Mouse (Mus musculus) brain, embryonic 14.5 days (tissue): ENCODE measurements around the gene Eef2kmt. TPM values are rescaled to one million over a fixed set of nuclear protein-coding genes. Genes with fewer than 3 reads are reported as not detected.
A peak's percentile ranks its signal among the peaks of the same experiment; 100 is the strongest.
"Not testable (repeated sequence)": the region's sequence is repeated elsewhere in the genome, so short reads cannot be mapped to it uniquely, and the experiment has no call there.

Experiments used
- DNase-seq: peaks from one replicate; pipeline ENCODE4 v3.0.0-alpha.2; 2011; ENCODE audit warnings: low read depth
- CTCF ChIP-seq: fragments of 200-500 bp; IDR thresholded peaks from 2 replicates; pipeline ENCODE4 v1.5.1; 2012; ENCODE audit warnings: inconsistent platforms, mild to moderate bottlenecking, moderate library complexity, borderline replicate concordance; ENCODE audit not compliant: insufficient read depth, insufficient read length; ENCODE audit errors: extremely low read depth
- POLR2A ChIP-seq: fragments of 200-500 bp; IDR thresholded peaks from 2 replicates; pipeline ENCODE4 v1.6.1; 2012; ENCODE audit warnings: mild to moderate bottlenecking, inconsistent platforms, borderline replicate concordance; ENCODE audit not compliant: poor library complexity, insufficient read depth, insufficient read length, severe bottlenecking; ENCODE audit errors: extremely low read depth
- polyA plus RNA-seq: library from polyadenylated mRNA; depleted of rRNA; stranded (reverse); fragments of >200 nt; gene quantifications from 2 replicates; pipeline ENCODE4 v1.2.3, GENCODE M21; 2012

The Eef2kmt gene
- polyA plus RNA-seq, 1 experiment, result 11.2 TPM

GRCm38 (mm10) chr16:5250891-5251290 lies 4.9 kb downstream of the Eef2kmt start:
- DNase-seq, result no peak
- TF ChIP-seq POLR2A, result no peak
- TF ChIP-seq CTCF, result no peak

DNA sequence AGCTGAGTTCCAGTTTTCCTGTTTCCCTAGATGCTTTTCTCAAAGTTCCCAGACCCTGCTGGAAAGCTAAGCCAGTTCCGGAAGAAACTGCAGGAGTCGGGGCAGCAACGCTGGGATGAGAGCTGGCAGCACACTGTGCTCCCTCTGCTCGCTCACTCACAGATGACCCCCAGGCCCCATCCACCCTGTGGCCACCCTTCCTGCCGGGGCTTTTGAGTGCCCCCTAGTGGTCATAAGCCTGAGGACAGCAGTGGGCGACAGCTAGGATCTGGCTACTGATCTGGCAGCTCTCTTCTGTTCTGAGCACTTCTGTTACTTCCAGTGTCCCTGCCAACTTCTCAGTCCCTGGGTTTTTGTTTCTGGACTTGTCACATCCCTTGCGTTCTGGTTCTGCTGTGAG lies 11.4 kb downstream of the Eef2kmt start:
- DNase-seq, result peak; percentile 30
- no peak for TF ChIP-seq POLR2A
- TF ChIP-seq CTCF, result peak; percentile 75

- TF ChIP-seq CTCF (no peak), POLR2A (no peak)
- DNase-seq, result no peak
These were observed 12.9 kb downstream of the Eef2kmt start for GRCm38 (mm10) chr16:5242882-5243281.

- DNase-seq, result no peak
- TF ChIP-seq CTCF, result no peak
These were observed 13.4 kb downstream of the Eef2kmt start for GRCm38 (mm10) chr16:5242355-5242754.

GRCm38 (mm10) chr16:5233418-5234313 lies 22.1 kb downstream of the Eef2kmt start, which contains the start of gene Alg1:
Alg1 (plus strand) TSS chr16:5233621.
- DNase-seq, result peak; percentile 97
- TF ChIP-seq POLR2A, result peak; percentile 100
- no peak for TF ChIP-seq CTCF

GRCm38 (mm10) chr16:5232982-5233381 lies 22.8 kb downstream of the Eef2kmt start:
- TF ChIP-seq CTCF (no peak), POLR2A (no peak)
- no peak for DNase-seq

- not testable (repeated sequence) for DNase-seq
These were observed 27.7 kb downstream of the Eef2kmt start for GRCm38 (mm10) chr16:5228103-5228502.

DNA sequence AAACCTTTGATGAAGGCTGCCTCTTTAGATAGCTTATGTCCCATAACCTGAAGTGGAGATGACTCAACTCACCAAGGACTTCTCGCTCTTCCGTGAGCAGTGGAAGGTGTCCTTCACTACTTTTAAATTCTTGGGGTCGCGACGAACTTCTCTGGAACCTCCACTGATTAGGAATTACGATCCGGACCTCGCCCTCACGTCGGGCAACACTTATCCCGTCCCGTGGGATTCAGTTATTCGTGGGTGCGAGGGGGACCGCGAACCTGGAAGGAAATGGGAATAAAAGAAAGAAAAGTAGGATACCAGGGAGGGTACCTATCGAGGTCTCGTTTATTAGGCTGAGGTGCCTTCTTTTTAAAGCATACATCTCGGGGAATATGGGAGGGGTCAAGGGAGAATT lies 28.3 kb downstream of the Eef2kmt start:
- not testable (repeated sequence) for DNase-seq

- DNase-seq, result not testable (repeated sequence)
These were observed 29.2 kb downstream of the Eef2kmt start for GRCm38 (mm10) chr16:5226534-5226933.

DNA sequence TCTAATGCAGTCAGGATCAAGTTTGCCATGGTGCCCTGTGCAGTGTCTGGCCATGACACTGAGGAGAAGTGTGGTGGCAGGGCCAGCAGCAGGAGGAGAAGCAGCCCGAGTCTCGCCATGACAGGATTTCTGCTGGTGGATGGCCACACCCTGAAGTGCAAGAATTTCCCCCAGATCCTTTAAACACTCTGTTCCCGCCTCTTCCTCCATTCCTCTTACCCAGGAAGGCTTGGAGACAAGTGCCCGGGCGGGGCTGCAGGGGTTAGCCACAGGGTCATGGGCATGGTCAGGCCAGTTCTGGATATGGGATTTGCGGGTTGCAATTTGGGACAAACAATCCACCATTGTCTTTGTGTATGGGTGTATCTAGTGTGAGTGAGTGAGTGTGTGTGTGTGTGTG lies 33.6 kb downstream of the Eef2kmt start, which contains the start of gene AU021092:
TSS of gene AU021092 (minus strand) at position 160 of the 400 bp plus-strand sequence.
- no peak for DNase-seq
- TF ChIP-seq CTCF, result no peak
- TF ChIP-seq POLR2A, result no peak

- peak; percentile 7 for DNase-seq
- TF ChIP-seq CTCF (no peak), POLR2A (no peak)
These were observed 34.4 kb downstream of the Eef2kmt start for GRCm38 (mm10) chr16:5221403-5221802.

DNA sequence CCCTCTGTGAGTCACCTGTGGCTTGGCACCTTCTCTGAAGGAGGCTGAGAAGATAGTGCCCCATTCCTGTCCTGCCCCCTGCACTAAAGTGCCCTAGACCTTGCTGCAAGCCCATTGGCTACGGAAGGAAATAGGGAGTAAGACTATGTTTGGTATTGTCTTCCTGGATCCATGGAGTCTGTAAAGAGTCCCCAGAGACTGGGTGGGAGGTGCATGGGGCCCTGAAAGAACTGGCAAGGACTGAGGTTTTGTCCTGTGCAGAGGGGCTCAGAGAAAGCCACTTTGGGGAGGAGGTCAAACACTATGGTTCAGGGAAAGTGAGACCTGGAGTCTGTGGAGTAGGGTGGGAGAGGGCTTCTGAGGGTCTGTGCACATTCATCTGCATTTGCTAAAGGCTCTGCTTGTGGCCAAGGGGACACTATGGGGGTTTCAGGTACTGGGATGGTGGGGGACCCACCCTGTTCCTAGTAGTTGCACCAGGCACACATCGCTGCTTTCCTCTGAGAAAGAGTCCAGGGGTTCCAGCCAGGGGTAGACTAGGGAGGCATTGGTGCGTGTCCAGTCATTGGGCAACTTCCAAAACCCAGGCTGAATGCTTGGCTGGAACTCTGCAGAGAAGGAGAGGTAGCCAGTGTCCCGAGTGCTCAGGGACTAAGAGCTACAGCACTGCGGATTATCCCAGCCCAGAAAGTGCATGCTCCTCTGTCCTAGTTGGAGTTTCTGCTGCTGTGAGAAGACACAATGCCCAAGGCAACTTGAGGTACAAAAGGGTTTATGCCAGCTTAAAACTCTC lies 38.2 kb downstream of the Eef2kmt start:
- TF ChIP-seq CTCF (no peak), POLR2A (no peak)
- no peak for DNase-seq

DNA sequence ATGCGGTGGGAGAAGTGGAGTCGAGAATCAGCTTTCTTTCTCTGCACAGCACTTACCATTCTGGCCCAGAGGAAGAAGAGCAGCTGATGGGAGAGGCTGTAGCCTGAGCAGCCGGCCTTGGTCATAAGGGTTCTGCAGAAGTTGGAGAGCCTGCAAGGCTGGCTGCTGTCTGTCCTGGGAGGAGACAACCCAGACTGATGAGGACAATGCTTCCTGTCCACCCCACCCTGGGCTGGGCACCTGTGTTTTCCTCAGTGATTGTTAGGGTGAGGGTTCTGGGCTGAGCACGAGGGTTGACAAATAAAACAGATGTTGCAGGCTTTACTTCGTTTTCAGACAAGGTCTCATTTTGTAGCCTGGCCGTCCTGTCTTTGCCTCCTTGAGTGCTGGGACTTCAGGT lies 39.1 kb downstream of the Eef2kmt start:
- no peak for DNase-seq
- TF ChIP-seq POLR2A (no peak), CTCF (no peak)
